Mouse (Mus musculus): ENCODE data around the gene Cstf1.

The Cstf1 gene

DNA sequence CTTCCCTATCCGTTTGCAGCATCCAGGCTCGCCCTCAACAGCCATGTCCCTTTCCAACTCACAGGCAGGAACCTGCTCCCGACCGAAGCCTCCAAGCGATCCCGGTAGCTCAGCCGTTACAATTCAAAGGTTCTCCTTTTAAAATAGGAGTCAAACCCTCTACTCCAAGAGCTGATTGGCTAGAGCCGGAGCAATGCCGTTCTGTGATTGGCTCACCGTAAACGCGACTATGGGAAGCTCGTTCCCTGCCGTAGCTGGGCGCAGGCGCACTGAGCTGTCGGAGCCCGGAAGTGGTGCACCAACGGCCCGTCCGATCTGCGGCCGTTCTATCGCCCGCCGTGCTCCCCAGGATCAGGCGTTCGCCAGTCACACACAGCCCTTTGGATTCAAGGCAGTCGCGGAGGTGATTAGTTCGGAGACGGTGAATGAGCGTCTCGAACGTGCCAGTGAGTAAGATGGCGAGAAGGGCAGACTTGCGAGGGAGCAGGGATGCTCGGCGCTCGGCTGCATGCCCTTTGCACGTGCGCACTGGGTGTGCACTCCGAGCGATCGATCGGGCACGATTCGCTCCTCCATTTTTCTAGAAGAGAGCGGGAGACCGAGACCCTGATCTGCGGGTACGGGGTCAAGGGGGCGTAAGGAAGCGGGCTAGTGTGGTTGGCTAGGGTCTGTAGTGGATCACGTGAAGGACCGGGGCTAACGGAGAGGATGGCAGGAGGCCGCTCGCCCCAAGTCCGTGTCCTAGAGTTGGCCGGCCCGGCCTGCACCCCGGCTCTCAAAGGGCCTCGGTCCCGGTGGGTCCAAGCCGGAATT, at the start of gene Cstf1, which contains the start of gene Aurka:
Gene Cstf1 (plus strand): TSS at position 271 of the 813 bp plus-strand sequence.
Gene Aurka (minus strand): TSS at position 125 of the 813 bp plus-strand sequence.
- DNase-seq (ENCODE audit: low spot score in 2 of 2) = peak; percentile 81 to 92

DNA sequence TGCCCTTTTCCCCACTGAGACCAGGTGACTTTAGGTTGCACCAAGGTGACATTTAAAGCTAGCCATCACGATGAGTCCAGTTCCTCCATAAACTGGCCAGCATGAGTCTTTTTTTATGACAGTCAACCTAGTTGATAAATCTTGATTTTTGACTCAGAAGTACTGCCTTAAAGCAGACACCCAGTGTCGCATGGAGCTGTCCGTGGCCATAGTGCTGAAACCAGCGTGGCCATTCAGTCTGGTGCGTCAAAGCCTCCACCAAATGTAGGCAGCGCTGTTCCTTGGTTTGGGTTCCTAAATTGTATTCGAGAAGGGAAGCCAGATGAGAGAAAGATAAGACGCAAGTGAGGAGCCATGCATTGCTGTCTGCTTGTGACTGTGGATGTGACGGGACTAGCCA, 49.6 kb upstream of the Cstf1 start:
- DNase-seq (ENCODE audit: low spot score in 2 of 2) = peak; percentile 31 to 45

- DNase-seq (ENCODE audit: low spot score in 2 of 2) = no peak
Observed at GRCm38 (mm10) chr2:172328248-172328647, 42.2 kb upstream of the Cstf1 start.

GRCm38 (mm10) chr2:172329179-172329578, 41.3 kb upstream of the Cstf1 start:
- DNase-seq (ENCODE audit: low spot score in 2 of 2) = peak; percentile 74 to 86

DNA sequence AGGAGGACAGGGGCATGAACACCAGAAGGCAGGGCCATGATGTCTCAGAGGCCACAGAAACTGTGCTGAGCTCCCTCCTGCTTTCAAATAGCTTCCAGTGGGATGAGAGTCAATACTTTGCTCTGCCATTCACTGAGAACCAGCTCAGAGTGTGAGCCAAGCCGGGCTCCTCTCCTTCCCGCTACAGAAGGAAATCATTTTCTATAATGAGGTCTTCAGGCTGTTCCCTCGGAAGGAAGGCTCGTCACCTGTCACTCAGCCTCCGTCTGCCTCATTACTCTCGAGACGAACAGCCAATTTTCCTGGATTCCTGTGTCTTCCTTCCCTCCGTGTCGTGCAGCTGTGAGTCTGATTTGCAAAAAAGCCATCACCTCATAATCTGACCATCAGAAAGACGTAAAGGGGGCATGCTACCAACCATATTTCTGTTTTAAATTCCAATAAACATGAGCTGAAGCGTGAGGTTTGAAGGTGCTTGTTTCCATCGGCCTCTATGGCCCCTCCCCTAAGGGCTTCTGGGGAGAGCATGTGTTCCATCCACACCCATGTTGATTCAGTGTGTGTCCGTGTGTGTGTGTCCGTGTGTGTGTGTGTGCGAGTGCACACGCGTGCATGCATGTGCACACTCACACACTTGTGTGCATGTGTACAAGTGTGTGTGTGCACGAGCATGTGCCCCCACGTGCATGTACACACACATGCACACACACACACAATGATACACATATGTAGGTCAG, 32.1 kb upstream of the Cstf1 start:
- DNase-seq (ENCODE audit: low spot score in 2 of 2) = no peak

- DNase-seq (ENCODE audit: low spot score in 2 of 2) = no peak
Observed at GRCm38 (mm10) chr2:172340936-172341335, 29.5 kb upstream of the Cstf1 start.

DNA sequence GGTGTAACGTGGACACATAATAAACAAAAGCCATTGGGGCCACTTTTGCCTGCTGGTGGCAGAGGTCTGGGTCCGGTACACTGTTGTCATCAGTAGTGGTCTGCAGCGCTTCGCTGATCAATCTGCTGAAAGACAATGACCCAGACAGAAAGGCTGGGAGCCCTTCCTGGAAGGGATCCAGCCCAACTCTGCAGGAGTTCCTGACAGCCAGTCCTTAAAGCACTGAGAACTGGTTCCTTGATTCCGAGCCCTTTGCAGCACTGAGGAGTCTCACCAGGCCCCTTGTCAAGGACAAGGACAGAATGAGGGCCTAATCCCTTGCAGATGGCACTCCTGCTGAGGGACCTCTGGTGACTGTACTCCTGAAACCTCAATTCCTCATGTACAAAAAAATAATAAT, 28.9 kb upstream of the Cstf1 start:
- peak in 1 of 2 experiments; percentile 41 for DNase-seq (ENCODE audit: low spot score in 2 of 2)

DNA sequence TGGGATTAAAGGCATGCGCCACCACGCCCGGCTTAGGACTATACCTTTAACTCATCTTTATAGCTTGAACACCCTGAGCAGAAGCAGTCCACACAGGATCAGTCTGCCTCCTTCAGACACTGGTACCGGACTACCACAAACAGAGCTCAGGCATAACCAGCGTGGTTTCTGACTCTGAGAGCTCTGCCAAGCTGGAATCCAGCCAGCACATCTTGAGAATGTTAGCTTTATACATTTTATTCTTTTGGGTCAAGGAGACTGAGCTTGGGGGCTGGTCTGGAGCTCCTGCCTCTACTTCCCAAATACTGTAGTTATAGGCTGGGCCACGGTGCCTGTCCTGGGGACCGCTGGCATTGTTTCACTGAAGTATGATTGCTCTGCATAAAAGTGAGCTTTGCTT, 26.7 kb upstream of the Cstf1 start:
- no peak for DNase-seq (ENCODE audit: low spot score in 2 of 2)

DNA sequence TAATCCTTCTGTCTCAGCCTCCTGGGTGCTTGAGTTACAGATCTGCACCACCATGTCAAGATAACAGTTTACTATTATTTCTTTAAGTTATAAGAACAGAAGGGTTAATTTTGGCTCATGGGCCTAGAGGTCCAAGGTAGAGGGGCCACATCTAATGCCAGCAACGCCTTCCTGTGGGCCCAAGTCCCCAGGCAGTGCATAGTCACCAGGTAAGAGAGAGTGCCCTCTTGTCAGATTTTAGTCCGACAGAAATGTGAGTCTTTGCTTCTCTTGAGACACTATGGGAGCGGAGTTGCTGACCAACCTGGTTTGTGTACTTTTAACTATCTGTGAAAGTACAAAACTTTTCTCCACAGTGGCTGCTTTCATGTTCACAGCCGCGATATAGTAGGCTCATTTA, 25.8 kb upstream of the Cstf1 start:
- DNase-seq (ENCODE audit: low spot score in 2 of 2) = no peak

DNA sequence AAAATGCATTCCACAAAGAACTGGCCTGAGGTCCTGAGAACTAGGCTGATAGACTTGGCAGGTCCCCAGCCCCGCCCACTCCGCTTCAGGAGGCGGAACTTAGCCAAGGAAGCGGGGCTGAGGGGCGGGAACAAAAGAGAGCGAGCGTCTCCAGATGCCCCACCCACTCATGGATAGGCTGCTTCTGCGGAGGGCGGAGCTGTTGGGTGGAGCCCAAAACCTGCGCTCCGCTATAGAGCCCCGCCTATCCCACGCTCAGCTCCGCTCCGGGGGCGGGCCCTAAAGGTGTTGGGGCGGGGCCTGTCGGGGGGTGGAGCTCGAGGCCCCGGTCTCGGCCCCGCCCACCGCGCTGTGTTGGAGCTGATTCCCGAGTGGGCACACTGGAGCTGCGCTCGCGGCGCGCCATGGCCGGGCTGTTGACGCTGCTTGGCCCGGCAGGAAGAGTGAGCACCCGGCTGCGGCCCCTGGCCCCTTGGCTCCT, 25.2 kb upstream of the Cstf1 start, which contains the start of gene Fam210b:
Gene Fam210b (plus strand): TSS at position 308 of the 481 bp plus-strand sequence.
- DNase-seq (ENCODE audit: low spot score in 2 of 2) = peak; percentile 80 to 95

GRCm38 (mm10) chr2:172346034-172346929, 24.2 kb upstream of the Cstf1 start:
- no peak for DNase-seq (ENCODE audit: low spot score in 2 of 2)

- DNase-seq (ENCODE audit: low spot score in 2 of 2) = no peak
Observed at GRCm38 (mm10) chr2:172346933-172347611, 23.4 kb upstream of the Cstf1 start.

GRCm38 (mm10) chr2:172348297-172348950, 22.1 kb upstream of the Cstf1 start:
- DNase-seq (ENCODE audit: low spot score in 2 of 2) = peak in 1 of 2 experiments; percentile 52

- no peak for DNase-seq (ENCODE audit: low spot score in 2 of 2)
Observed at GRCm38 (mm10) chr2:172349776-172350175, 20.7 kb upstream of the Cstf1 start.

DNA sequence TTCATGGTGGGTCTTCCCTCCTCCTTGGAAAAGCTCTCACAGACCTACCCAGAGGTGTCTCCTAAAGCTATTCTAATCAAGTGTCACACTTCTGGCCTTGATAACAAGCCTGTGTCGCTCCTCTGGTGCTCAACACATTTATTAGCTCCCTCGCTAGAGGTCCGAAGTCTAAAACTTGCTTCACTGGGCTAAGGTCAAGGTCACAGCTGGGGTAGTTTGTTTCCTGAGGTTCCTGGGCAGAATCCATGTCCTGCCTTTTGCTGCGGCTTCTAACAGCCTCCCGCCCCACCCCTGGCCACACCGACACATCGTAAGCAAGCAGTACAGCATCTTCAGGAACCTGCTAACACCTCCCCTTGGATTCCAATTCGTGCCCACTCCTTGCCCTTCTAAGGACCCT, 19.7 kb upstream of the Cstf1 start:
- DNase-seq (ENCODE audit: low spot score in 2 of 2) = no peak

DNA sequence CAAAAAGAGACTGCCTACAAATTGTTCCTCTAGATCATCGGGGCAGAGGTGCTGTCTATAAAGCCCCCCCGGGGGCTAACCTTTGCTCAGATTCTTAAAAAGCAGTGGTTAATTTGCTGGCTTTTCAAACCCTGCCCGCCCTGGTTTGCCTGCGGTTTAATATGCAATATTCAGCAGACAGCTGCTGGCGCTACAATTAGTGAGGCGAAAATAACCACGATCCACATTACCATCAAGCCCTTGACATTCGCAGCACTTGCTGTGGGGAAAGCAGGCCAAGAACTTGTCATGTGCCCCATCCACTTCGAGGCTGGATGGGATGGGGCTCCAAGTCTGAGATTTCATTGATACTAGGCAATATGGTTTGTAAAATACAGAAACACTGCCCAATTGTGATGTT, 17.3 kb upstream of the Cstf1 start:
- no peak for DNase-seq (ENCODE audit: low spot score in 2 of 2)

DNA sequence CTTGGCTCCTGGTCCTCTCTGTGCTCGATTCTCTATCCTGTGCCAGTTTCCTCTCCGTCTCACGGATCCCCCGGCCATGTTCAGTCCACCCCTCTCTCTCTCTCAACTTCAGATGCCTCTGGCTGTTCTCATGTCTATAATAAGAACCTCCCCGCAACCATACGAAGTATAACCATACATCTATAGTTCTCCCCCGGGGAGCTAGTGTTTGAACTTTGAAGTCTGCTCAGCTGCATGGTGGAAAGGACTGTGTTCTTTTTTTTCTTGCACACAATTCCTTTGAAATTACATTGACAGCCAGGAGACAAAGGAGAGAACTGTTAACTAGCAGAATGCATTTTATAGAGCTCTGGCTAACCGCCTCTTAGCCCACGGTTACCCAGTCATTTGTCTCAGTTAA, 15.7 kb upstream of the Cstf1 start:
- no peak for DNase-seq (ENCODE audit: low spot score in 2 of 2)

DNA sequence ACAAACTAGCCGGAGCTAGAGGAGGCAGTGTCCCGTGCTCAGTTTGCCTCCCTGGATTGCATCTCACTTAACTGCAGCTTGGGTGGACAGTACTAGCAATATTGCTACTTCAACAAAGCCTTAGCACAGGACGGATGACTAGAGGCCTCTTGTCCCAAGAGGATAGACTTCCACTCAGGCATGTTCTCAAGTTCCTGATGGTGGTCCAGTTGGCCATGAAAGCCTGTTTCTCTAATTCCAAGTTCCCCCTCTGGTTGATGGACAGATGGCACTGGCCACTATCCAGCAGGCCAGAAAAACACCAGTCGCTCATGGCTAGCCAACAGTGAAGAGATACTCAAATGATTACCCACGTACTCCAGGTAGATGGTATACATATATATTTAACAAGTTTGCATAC, 14.6 kb upstream of the Cstf1 start:
- peak in 1 of 2 experiments; percentile 68 for DNase-seq (ENCODE audit: low spot score in 2 of 2)

GRCm38 (mm10) chr2:172363176-172363575, 7.3 kb upstream of the Cstf1 start:
- no peak for DNase-seq (ENCODE audit: low spot score in 2 of 2)

DNA sequence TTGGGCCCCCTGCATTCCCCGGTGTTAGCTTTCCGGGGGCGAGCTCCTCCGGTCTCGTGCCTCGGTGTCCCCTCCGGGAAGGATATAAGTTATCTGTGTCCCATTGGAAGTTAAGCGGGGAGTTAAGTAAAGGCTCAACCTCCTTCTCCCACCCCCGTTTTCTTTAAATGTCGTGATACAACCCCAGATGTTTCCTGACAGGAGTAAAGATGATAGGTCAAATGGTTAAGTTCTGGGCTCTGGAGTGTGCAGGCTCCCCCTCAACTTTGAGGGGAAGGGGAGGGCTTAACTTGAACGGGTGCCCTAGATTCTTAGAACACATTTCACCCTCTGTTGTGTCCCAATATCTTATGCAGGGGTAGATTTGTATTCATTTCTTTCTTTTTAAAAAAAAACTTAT, 777 bp downstream of the Cstf1 start:
- no peak for DNase-seq (ENCODE audit: low spot score in 2 of 2)

Measured in cerebellum, postnatal 4 days (tissue).